ENCODE assay signal across 8 mouse cellular contexts in the genomic region with DNA sequence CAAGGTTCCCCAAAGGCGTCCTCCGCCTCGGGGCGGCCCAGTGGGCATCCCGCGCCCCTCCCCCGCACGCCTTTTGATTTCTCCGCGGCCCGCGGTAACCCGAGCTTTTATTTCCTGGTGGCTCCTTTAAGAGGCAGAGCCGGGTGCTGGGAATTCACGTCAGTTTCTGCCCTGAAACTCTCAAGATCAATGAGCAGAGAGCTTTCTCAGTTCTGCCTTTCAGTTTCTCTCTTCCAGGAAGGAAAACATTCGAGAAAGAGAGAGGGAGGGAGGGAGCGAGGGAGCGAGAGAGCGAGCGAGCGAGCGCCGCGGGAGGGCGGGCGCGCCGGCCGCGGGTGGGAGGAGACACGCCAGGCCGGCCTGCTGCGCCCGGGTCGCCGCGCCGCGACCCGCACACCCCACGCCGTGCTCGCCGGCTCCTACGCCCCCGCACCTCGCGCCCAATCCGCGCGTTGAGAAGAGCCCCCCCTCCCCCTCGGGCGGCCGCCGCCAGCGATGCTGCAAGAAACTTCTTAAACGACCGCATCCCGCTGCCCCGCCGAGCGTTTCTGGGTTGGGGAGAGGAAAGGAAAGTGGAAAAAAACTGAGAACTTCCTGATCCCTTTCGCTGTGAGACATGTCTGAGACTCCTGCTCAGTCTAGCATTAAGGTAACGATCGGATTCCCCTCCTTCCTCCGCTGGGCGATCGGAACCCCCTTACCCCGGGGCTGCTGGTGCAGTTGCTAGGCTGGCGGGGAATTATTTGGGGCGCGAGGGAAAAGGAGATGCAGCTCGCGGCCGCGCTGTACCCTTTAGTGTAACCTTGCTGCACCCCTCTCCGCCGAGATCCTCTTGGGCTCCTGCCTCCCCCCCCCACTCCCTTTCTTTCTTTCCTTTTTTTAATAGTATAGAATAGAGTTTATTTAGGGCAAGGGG. TPM values are rescaled to one million over a fixed set of nuclear protein-coding genes. Genes with fewer than 3 reads are reported as not detected.
DNase-seq lines count a peak whose midpoint lies in the region; ATAC-seq and TF ChIP-seq lines count a peak whose summit lies in the region.

A gene (plus strand): TSS at position 211 of the 916 bp plus-strand sequence.

- H3K9ac ChIP-seq in forebrain, embryonic 14.5 days (ENCODE audit: low read length), result peak within 1 kb of the TSS; percentile 99

- H3K4me3 ChIP-seq in G1E (ENCODE audit: low read depth, low read length), result peak within 1 kb of the TSS; percentile 92
- H3K4me3 ChIP-seq in forebrain, embryonic 14.5 days (ENCODE audit: low read depth, low read length), result peak within 1 kb of the TSS; percentile 80
- peak within 1 kb of the TSS; percentile 98 for H3K4me3 ChIP-seq in lung, adult 2 months (replicated peaks; ENCODE audit: extremely low read depth, low read depth, low read length)
- H3K4me3 ChIP-seq in olfactory bulb, adult 2 months (ENCODE audit: insufficient read depth, low read depth, low read length), result peak within 1 kb of the TSS; percentile 78

- WGBS in forebrain, embryonic 14.5 days, result under 1% methylated on average over 60 of the region's 78 CpGs
- WGBS in lung, adult 2 months, result under 1% methylated on average over 71 of the region's 78 CpGs
- under 1% methylated on average over 76 of the region's 78 CpGs for WGBS in olfactory bulb, adult 2 months

- intact Hi-C loops in heart, postnatal 10 days (cut with DNase I), result loop anchor here (1.0 to 5.0 kb wide), 7 partner anchors 52 to 353 kb away; no protein-coding TSS in a partner anchor

- H3K4me2 ChIP-seq in forebrain, embryonic 14.5 days (ENCODE audit: low read length), result peak within 1 kb of the TSS; percentile 65

- peak; percentile 61 for DNase-seq in G1E (ENCODE audit: low spot score)
- peak; percentile 64 for DNase-seq in cerebellum, adult 11 months
- DNase-seq in forebrain, embryonic 14.5 days (ENCODE audit: low spot score), result peak; percentile 91
- DNase-seq in heart, postnatal 10 days, result peak; percentile 87 to 89
- DNase-seq in layer of hippocampus, adult 18-20 months (ENCODE audit: low spot score in 2 of 2), result peak; percentile 60 to 82
- peak; percentile 80 for DNase-seq in lung, adult 2 months
- DNase-seq in thymus, adult 18-20 months, result peak; percentile 39 to 53

- no peak for TF ChIP-seq CTCF in G1E (IDR thresholded peaks at IDR 0.05; ENCODE audit: low read depth, low read length)
- no peak for TF ChIP-seq CTCF in lung, adult 2 months (IDR thresholded peaks at IDR 0.05; ENCODE audit: insufficient read depth, low read length)
- TF ChIP-seq CTCF in olfactory bulb, adult 2 months (IDR thresholded peaks at IDR 0.05; ENCODE audit: insufficient read depth, low read depth, low read length), result 0 out of 2 replicates have a peak, but pooled peaks have one; percentile 22

- ATAC-seq in G1E (ENCODE audit: extremely low read depth, insufficient number of reproducible peaks, low FRiP score, poor library complexity, severe bottlenecking), result peak; percentile 29; the same call in 1 of the 2 replicates
- ATAC-seq in forebrain, embryonic 14.5 days, result peak; percentile 73

- H3K4me1 ChIP-seq in G1E (ENCODE audit: insufficient read depth, low read depth, low read length), result peaks cover 30% of the 10 kb centered on the region
- peaks cover 7% of the 10 kb centered on the region; the same call in 1 of the 2 replicates for H3K4me1 ChIP-seq in forebrain, embryonic 14.5 days (ENCODE audit: control insufficient read depth, insufficient read depth, low read length)
- peaks cover 13% of the 10 kb centered on the region for H3K4me1 ChIP-seq in lung, adult 2 months (ENCODE audit: control insufficient read depth, insufficient read depth, low read length)
- peaks cover 9% of the 10 kb centered on the region for H3K4me1 ChIP-seq in olfactory bulb, adult 2 months (ENCODE audit: control insufficient read depth, insufficient read depth, low read length)

- H3K27me3 ChIP-seq in G1E (ENCODE audit: insufficient read depth, low read length), result no peaks in the 10 kb centered on the region
- H3K27me3 ChIP-seq in forebrain, embryonic 14.5 days (replicated peaks; ENCODE audit: control insufficient read depth, insufficient read depth, low read length), result no peaks in the 10 kb centered on the region

- H3K27ac ChIP-seq in forebrain, embryonic 14.5 days (ENCODE audit: low read depth, low read length), result peak within 1 kb of the TSS; percentile 100
- H3K27ac ChIP-seq in olfactory bulb, adult 2 months (ENCODE audit: insufficient read depth, low read depth, low read length), result peak within 1 kb of the TSS; percentile 98

- TF ChIP-seq POLR2A in lung, adult 2 months (IDR thresholded peaks at IDR 0.05; ENCODE audit: borderline replicate concordance, extremely low read depth, low read depth, low read length), result peak; percentile 48; the same call in 1 of the 2 replicates
- peak; percentile 37; the same call in 1 of the 2 replicates for TF ChIP-seq POLR2A in olfactory bulb, adult 2 months (IDR thresholded peaks at IDR 0.05; ENCODE audit: insufficient read depth, low read depth, low read length)

- no peaks in the 10 kb centered on the region for H3K9me3 ChIP-seq in G1E (replicated peaks)
- H3K9me3 ChIP-seq in forebrain, embryonic 14.5 days (replicated peaks; ENCODE audit: control insufficient read depth, low read length), result no peaks in the 10 kb centered on the region

- peaks cover 32% of the 10 kb centered on the region for H3K36me3 ChIP-seq in G1E (replicated peaks)
- no peaks in the 10 kb centered on the region for H3K36me3 ChIP-seq in forebrain, embryonic 14.5 days (ENCODE audit: control insufficient read depth, insufficient read depth, low read length)

RNA-seq across cellular contexts. Expression of the gene that starts here (rescaled TPM):
- 28.9 and 32.3 TPM in 2 replicates for total RNA-seq in G1E (2014; fragmentation: Nextera tagmentation)
- 9.8 and 10.4 TPM in 2 replicates for total RNA-seq in G1E (2017)
- 58.9 and 70.7 TPM in 2 replicates for polyA plus RNA-seq in G1E (2012)
- 5.9 and 6.1 TPM in 2 replicates for polyA plus RNA-seq in forebrain, embryonic 14.5 days (2014; fragmentation: Nextera tagmentation; extraction: Ambion mirVana)
- 10 to 100 TPM; 15.5 to 21.9 TPM for total RNA-seq in heart, postnatal 10 days (2021)
- total RNA-seq in layer of hippocampus, adult 18-20 months (2021), result 10 to 100 TPM in 1 of 2 experiments, 1 to 10 TPM in 1; 9.2 to 12.4 TPM
- polyA plus RNA-seq in lung, adult 2 months (2012; rRNA removed), result 20.9 and 25.9 TPM in 2 replicates
- not detected in 2 replicates for polyA plus RNA-seq in olfactory bulb, adult 2 months (2012; ENCODE audit: insufficient read depth, insufficient read length, low replicate concordance, missing spikeins)

Comparison
In these comparisons a context has a peak if more than half of its experiments do, and no peak if none do; other contexts are left out.
1. Peak in every context shown above with its lines: DNase-seq, ATAC-seq, H3K4me3 ChIP-seq and H3K27ac ChIP-seq.